Mouse (Mus musculus) forebrain, embryonic 13.5 days (tissue): ENCODE measurements around the gene Dyrk2. TPM values are rescaled to one million over a fixed set of nuclear protein-coding genes. Genes with fewer than 3 reads are reported as not detected.

ENCODE experiments used
- ATAC-seq: fragments of 200-750 bp; cut with Nextera tagmentation; 2 replicates; pipeline ENCODE4 v1.8.0; 2017
- H3K27ac ChIP-seq: fragments of 300-500 bp; sonication (generic); 2 replicates; pipeline ENCODE4 v1.5.1; 2015; ENCODE audit warnings: inconsistent platforms, mild to moderate bottlenecking, moderate library complexity
- H3K27me3 ChIP-seq: fragments of 300-500 bp; sonication (generic); 2 replicates; pipeline ENCODE4 v1.6.1; 2015; ENCODE audit warnings: mild to moderate bottlenecking, inconsistent platforms
- H3K36me3 ChIP-seq: fragments of 300-500 bp; sonication (generic); 2 replicates; pipeline ENCODE4 v1.6.1; 2015; ENCODE audit warnings: mild to moderate bottlenecking, inconsistent platforms; ENCODE audit not compliant: poor library complexity, severe bottlenecking
- H3K4me1 ChIP-seq: fragments of 300-500 bp; sonication (generic); 2 replicates; pipeline ENCODE4 v1.6.1; 2015; ENCODE audit warnings: inconsistent platforms
- H3K4me2 ChIP-seq: fragments of 300-500 bp; sonication (generic); 2 replicates; pipeline ENCODE4 v1.6.1; 2015; ENCODE audit warnings: inconsistent platforms, mild to moderate bottlenecking, moderate library complexity
- H3K4me3 ChIP-seq: fragments of 300-500 bp; sonication (generic); 2 replicates; pipeline ENCODE4 v1.5.1; 2015; ENCODE audit warnings: mild to moderate bottlenecking, inconsistent platforms
- H3K9ac ChIP-seq: fragments of 300-500 bp; sonication (generic); 2 replicates; pipeline ENCODE4 v1.6.1; 2015; ENCODE audit warnings: mild to moderate bottlenecking, inconsistent platforms
- H3K9me3 ChIP-seq: fragments of 300-500 bp; sonication (generic); replicated peaks from 2 replicates; pipeline ENCODE4 v1.6.1; 2016; ENCODE audit warnings: inconsistent platforms
- WGBS: fragments of 180-500 bp; shearing (Covaris S2); methylation state at CpG from one replicate; pipeline ENCODE4 v1.1.7; 2015; 5-methylcytosine and 5-hydroxymethylcytosine counted together
- polyA plus RNA-seq: library from polyadenylated mRNA; unstranded; fragments of >200 nt; fragmentation: Nextera tagmentation; extraction: Ambion mirVana; gene quantifications from 2 replicates; pipeline ENCODE4 v1.2.1, GENCODE M21; 2015

Gene Dyrk2
- polyA plus RNA-seq, 1 experiment from 2014 or later, result 11.3 TPM

DNA sequence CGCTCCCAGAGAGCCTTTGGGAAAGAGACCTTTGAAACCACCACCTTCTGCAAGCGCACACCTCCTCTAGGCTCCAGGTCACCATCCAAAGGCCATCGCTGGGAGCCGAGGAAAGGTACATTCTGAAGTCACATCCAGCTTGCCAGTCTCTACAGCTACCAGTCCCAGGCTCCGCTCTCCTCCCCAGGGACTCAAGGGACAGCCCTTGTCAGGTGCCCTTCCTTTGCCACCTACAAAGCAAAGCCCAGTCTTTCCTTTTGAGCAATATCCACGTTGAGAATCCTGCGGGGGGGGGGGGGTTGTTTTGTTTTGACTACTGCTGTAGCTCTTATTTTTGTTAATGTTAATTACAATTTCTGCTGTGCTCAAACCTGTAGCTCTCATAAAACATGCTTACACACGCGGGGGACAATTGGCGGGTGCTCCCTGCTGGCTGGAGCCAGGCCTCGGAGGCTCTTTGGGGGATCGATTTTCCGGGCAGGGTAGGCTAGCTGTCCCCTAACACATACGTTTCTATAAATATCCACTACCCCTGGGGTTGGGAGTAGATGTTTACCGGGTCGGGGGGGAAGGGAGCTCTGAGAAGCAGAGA, 2.6 kb downstream of the Dyrk2 start:
- H3K9me3 ChIP-seq, result no peaks in the 10 kb centered on the region
- WGBS, result 8% methylated on average over 16 of the region's 16 CpGs

GRCm38 (mm10) chr10:118864976-118865375, 5.0 kb downstream of the Dyrk2 start:
- Histone ChIP-seq H3K9me3 (peaks cover 21% of the 10 kb centered on the region), H3K27me3 (no peaks in the 10 kb centered on the region), H3K4me1 (peaks cover 37% of the 10 kb centered on the region), H3K36me3 (peaks cover 52% of the 10 kb centered on the region), H3K27ac (no peak overlapping the region), H3K9ac (no peak overlapping the region), H3K4me3 (no peak overlapping the region), H3K4me2 (no peak overlapping the region; the same call in 1 of the 2 replicates)
- 96% methylated on average over 7 of the region's 7 CpGs for WGBS
- no peak for ATAC-seq

More for the DNA sequence above, 2.6 kb downstream of the Dyrk2 start:
- Histone ChIP-seq H3K4me3 (peak overlapping the region; percentile 95), H3K4me2 (peak overlapping the region; percentile 97), H3K36me3 (peaks cover 28% of the 10 kb centered on the region), H3K9ac (peak overlapping the region; percentile 97), H3K27ac (peak overlapping the region; percentile 96), H3K27me3 (no peaks in the 10 kb centered on the region), H3K4me1 (peaks cover 45% of the 10 kb centered on the region)
- ATAC-seq, result peak; percentile 1; the same call in 1 of the 2 replicates

DNA sequence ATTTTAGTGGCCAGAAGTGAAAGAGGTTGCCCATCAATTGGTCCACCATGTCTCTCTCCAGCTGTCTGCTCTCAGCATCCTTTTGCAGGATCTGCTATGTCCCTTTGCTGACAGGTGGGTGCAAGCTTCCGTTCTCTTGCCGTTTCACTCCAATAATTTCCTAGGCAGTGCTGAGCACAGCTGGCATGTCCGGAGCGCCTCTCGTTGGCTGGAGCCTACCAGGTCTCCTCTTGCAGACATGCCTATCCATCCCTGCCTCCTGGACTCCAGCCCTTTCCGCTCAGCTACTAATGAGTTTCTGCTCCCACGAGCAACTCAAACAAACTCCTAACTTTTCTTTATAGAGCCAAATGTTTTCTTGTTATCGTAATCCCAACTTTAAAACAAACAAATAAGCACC, 6.4 kb downstream of the Dyrk2 start:
- ATAC-seq, result no peak
- Histone ChIP-seq H3K36me3 (peaks cover 66% of the 10 kb centered on the region), H3K4me2 (no peak overlapping the region), H3K9me3 (peaks cover 26% of the 10 kb centered on the region), H3K27me3 (no peaks in the 10 kb centered on the region), H3K9ac (no peak overlapping the region), H3K27ac (no peak overlapping the region), H3K4me1 (peaks cover 33% of the 10 kb centered on the region), H3K4me3 (no peak overlapping the region)
- 84% methylated on average over 8 of the region's 8 CpGs for WGBS

DNA sequence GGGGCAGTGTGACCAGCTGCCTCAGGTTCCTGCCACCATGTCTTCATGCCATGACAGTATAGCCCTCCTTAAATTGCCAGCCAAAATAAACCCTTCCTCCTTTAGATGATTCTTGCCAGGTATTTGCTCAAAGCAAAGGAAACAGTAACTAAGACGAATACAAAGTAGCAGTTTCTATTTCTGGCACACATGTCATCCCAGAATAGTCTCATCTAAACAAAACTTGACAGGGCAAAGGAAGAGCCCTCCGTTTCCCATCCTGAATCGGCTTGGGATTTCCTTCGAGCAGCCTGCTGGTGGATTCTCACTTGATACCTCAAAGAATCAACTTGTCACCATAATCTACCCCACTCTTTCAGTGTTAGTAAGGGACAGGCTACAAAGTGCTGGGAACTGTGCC, 7.8 kb downstream of the Dyrk2 start:
- H3K4me2 ChIP-seq, result no peak overlapping the region
- peaks cover 75% of the 10 kb centered on the region for H3K36me3 ChIP-seq
- H3K9ac ChIP-seq, result no peak overlapping the region
- peaks cover 32% of the 10 kb centered on the region for H3K4me1 ChIP-seq
- H3K27me3 ChIP-seq, result no peaks in the 10 kb centered on the region
- no peak overlapping the region for H3K4me3 ChIP-seq
- no peak for ATAC-seq
- peaks cover 26% of the 10 kb centered on the region for H3K9me3 ChIP-seq
- 97% methylated on average over 4 of the region's 4 CpGs for WGBS
- no peak overlapping the region for H3K27ac ChIP-seq

DNA sequence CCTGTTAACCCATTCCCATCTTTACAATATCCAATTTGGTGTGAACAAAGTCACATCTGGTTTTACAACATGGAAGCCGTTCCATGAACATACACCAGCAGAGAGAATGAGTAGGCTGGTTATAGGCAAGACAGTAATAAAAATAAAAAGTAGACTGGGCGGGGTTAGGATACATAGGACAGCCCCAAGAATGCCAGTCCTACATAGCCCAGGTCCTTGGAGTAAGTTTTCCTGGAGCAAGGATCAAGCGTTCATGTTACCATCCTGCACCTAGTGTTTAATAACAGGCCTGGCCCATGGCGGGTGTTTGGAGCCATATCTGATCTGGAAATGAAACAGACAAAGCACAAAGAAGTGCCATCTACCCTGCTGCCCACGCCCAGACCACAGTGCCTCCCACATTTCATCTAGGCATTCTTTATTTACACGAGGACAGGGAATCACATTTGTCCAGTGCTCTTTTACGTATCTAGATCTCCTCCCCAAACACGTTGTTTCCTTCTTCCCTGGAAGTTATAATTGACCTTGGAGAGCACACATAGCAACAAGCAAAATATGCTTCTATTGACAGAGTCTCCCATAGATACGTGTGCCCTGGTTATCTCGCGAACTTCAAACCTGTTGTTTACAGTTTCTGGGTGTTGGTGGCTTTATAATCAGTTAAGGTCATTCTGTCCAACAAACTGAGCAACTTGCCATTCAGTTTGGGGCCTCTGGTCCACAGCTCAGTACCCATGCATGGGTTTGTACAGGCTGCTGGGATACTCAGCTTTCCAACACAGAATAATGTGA, 8.6 kb downstream of the Dyrk2 start:
- Histone ChIP-seq H3K9ac (no peak overlapping the region), H3K4me3 (no peak overlapping the region), H3K36me3 (peaks cover 83% of the 10 kb centered on the region), H3K27ac (no peak overlapping the region), H3K4me1 (peaks cover 24% of the 10 kb centered on the region), H3K9me3 (peaks cover 26% of the 10 kb centered on the region), H3K4me2 (no peak overlapping the region), H3K27me3 (no peaks in the 10 kb centered on the region)
- WGBS, result 97% methylated on average over 11 of the region's 11 CpGs
- no peak for ATAC-seq

DNA sequence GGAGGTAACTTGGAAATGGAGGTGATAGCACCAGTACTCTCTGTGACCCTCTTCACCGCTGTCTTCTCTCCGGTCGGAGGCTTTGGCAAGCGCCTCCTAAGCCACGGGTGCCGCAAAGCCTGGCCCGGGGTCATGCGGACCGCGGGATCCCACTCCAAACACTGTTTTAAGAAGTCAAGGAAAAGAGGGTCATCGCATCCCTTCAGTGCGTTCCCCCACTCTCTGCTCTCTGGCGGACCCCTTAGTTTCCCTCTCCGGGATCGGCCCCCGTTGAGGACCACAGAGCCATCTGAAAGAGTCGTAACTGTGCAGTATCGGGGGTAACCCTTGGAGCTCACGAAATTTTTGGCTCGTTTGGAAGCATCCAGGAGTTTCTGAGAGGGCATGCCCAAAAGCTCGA, 10.4 kb downstream of the Dyrk2 start:
- no peak overlapping the region for H3K4me3 ChIP-seq
- H3K27ac ChIP-seq, result no peak overlapping the region
- peaks cover 26% of the 10 kb centered on the region for H3K9me3 ChIP-seq
- 98% methylated on average over 21 of the region's 21 CpGs for WGBS
- H3K36me3 ChIP-seq, result peaks cover 77% of the 10 kb centered on the region
- H3K9ac ChIP-seq, result no peak overlapping the region
- H3K4me2 ChIP-seq, result no peak overlapping the region
- H3K27me3 ChIP-seq, result no peaks in the 10 kb centered on the region
- no peak for ATAC-seq
- peaks cover 11% of the 10 kb centered on the region for H3K4me1 ChIP-seq

- Histone ChIP-seq H3K4me2 (no peak overlapping the region), H3K36me3 (peaks cover 28% of the 10 kb centered on the region), H3K9ac (no peak overlapping the region), H3K27me3 (no peaks in the 10 kb centered on the region), H3K4me3 (no peak overlapping the region), H3K9me3 (peaks cover 2% of the 10 kb centered on the region; the same call in 1 of the 2 replicates), H3K27ac (no peak overlapping the region), H3K4me1 (no peaks in the 10 kb centered on the region)
- ATAC-seq, result no peak
- 96% methylated on average over 9 of the region's 9 CpGs for WGBS
These were observed 15.4 kb downstream of the Dyrk2 start for GRCm38 (mm10) chr10:118854641-118855040.

DNA sequence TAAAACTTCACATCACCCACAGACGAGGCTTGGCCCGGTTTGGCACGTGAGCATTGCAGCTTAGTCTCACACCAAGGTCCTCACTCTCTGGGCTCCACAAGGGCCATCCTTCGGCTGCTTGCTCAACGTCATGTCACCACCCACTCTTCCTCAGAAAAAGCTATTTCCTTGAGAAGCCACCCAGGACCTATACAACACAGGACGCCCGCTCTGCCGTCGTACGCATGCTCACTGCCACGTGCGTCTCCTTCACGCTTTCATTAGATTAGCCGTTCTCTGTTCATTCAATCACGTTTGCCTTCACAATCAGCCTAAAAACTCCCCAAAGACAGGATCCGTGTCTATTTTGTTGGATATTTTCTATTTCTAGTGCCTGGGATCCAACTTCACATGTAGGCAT, 17.5 kb downstream of the Dyrk2 start:
- H3K9ac ChIP-seq, result no peak overlapping the region
- no peak overlapping the region for H3K27ac ChIP-seq
- no peak overlapping the region for H3K4me2 ChIP-seq
- H3K27me3 ChIP-seq, result no peaks in the 10 kb centered on the region
- H3K36me3 ChIP-seq, result peaks cover 12% of the 10 kb centered on the region
- no peak overlapping the region for H3K4me3 ChIP-seq
- no peaks in the 10 kb centered on the region for H3K4me1 ChIP-seq
- WGBS, result 86% methylated on average over 16 of the region's 16 CpGs
- ATAC-seq, result no peak
- no peaks in the 10 kb centered on the region for H3K9me3 ChIP-seq

GRCm38 (mm10) chr10:118848501-118848900, 21.5 kb downstream of the Dyrk2 start:
- Histone ChIP-seq H3K4me3 (no peak overlapping the region), H3K4me1 (0 out of 2 replicates have a peak, but pooled peaks cover 8% of the 10 kb centered on the region), H3K36me3 (no peaks in the 10 kb centered on the region), H3K9ac (no peak overlapping the region), H3K4me2 (no peak overlapping the region), H3K27ac (no peak overlapping the region), H3K27me3 (no peaks in the 10 kb centered on the region), H3K9me3 (no peaks in the 10 kb centered on the region)
- WGBS, result 79% methylated on average over 4 of the region's 4 CpGs
- no peak for ATAC-seq

GRCm38 (mm10) chr10:118846991-118847545, 22.9 kb downstream of the Dyrk2 start:
- Histone ChIP-seq H3K4me1 (0 out of 2 replicates have a peak, but pooled peaks cover 8% of the 10 kb centered on the region), H3K4me2 (no peak overlapping the region), H3K36me3 (no peaks in the 10 kb centered on the region), H3K4me3 (no peak overlapping the region), H3K9me3 (no peaks in the 10 kb centered on the region), H3K27me3 (no peaks in the 10 kb centered on the region), H3K9ac (no peak overlapping the region), H3K27ac (no peak overlapping the region)
- ATAC-seq, result no peak
- 44% methylated on average over 10 of the region's 10 CpGs for WGBS

- Histone ChIP-seq H3K27me3 (no peaks in the 10 kb centered on the region), H3K4me2 (no peak overlapping the region), H3K4me3 (no peak overlapping the region), H3K9me3 (no peaks in the 10 kb centered on the region), H3K4me1 (no peaks in the 10 kb centered on the region), H3K27ac (no peak overlapping the region), H3K9ac (no peak overlapping the region), H3K36me3 (no peaks in the 10 kb centered on the region)
- no peak for ATAC-seq
- 91% methylated on average over 9 of the region's 9 CpGs for WGBS
These were observed 29.4 kb downstream of the Dyrk2 start for GRCm38 (mm10) chr10:118840598-118840997.

- no peak for ATAC-seq
- H3K9ac ChIP-seq, result no peak overlapping the region
- H3K27ac ChIP-seq, result no peak overlapping the region
- H3K36me3 ChIP-seq, result no peaks in the 10 kb centered on the region
- no peak overlapping the region for H3K4me2 ChIP-seq
- H3K9me3 ChIP-seq, result no peaks in the 10 kb centered on the region
- WGBS, result 92% methylated on average over 19 of the region's 19 CpGs
- no peaks in the 10 kb centered on the region for H3K27me3 ChIP-seq
- H3K4me1 ChIP-seq, result no peaks in the 10 kb centered on the region
- no peak overlapping the region for H3K4me3 ChIP-seq
These were observed 30.5 kb downstream of the Dyrk2 start for GRCm38 (mm10) chr10:118839343-118840141.
